Mouse (Mus musculus): ENCODE measurements around the gene Rtp4. TPM values are rescaled to one million over a fixed set of nuclear protein-coding genes. Genes with fewer than 3 reads are reported as not detected.
A peak's percentile ranks its signal among the peaks of the same experiment; 100 is the strongest.

Gene Rtp4
- polyA plus RNA-seq, 2 experiments = 3.4 to 3.9 TPM

DNA sequence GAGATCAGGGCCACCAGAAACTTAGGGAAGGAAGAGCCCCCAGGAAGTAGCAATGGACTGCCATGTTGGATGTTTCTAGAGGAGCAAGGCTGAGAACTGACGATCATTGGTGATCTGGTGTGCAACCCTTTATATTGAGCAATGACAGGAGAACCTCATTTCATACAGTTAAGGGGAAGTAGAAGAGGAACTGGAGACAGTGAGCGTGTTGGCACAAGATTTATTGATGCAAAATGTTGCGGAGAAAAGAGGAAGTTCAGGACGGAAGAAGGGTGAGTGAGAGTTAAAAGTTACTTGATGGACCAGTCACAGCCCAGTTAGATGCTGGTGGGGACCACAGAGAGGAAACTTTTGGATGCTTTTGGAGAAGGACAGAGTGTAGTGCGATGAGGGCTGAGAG is 37.1 kb downstream of the Rtp4 start:
- no peak for ATAC-seq (ENCODE audit: insufficient read depth)
- WGBS (ENCODE audit: insufficient replicate concordance) = 16% methylated on average over 5 of the region's 5 CpGs
- Histone ChIP-seq H3K36me3 (replicated peaks; ENCODE audit: control insufficient read depth, insufficient read depth, low read depth) (no peaks in the 10 kb centered on the region), H3K4me2 (ENCODE audit: low read depth) (no peak overlapping the region), H3K9me3 (ENCODE audit: control insufficient read depth, low read length) (no peaks in the 10 kb centered on the region), H3K27ac (no peak overlapping the region), H3K9ac (replicated peaks) (no peak overlapping the region), H3K4me1 (replicated peaks; ENCODE audit: control insufficient read depth in 2 of 2, insufficient read depth in 2 of 2, low read length in 1 of 2) (no peaks in the 10 kb centered on the region), H3K27me3 (ENCODE audit: control insufficient read depth, insufficient read depth, low read length) (no peaks in the 10 kb centered on the region), H3K4me3 (ENCODE audit: insufficient read depth in 1 of 2, low read depth in 2 of 2, low read length in 2 of 2) (no peak overlapping the region)
- peak in 1 of 3 experiments; percentile 20 for DNase-seq (ENCODE audit: low read depth in 3 of 3, low spot score in 3 of 3)
- TF ChIP-seq EP300 (IDR thresholded peaks at IDR 0.05; ENCODE audit: low read depth) (no peak), CTCF (IDR thresholded peaks at IDR 0.05; ENCODE audit: low read depth) (no peak)

DNA sequence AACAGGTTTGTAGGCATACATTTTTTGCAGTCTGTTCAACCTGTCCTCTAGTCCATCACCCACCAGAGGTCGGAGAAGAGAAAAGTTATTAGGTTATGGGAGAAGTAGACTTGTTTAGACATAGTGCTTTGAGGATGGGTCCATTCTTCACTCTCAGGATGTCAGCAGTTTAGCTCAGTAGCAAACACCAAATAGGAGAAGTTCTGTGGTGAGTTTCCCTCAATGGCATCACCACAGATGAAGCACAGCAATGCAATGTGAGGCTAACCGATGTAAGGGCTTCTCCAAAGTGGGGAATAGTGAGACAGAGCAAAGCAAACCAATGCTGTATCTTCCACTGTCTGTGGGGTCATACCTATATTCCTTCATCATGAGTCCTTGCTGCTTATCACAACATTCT is 37.6 kb downstream of the Rtp4 start:
- DNase-seq (ENCODE audit: low read depth in 3 of 3, low spot score in 3 of 3) (no peak), ATAC-seq (ENCODE audit: insufficient read depth) (no peak)
- no peak for TF ChIP-seq EP300 (IDR thresholded peaks at IDR 0.05; ENCODE audit: low read depth)
- no peak for TF ChIP-seq CTCF (IDR thresholded peaks at IDR 0.05; ENCODE audit: low read depth)
- WGBS (ENCODE audit: insufficient replicate concordance) = 40% methylated on average over 2 of the region's 2 CpGs
- no peak overlapping the region for H3K27ac ChIP-seq
- H3K4me1 ChIP-seq (replicated peaks; ENCODE audit: control insufficient read depth in 2 of 2, insufficient read depth in 2 of 2, low read length in 1 of 2) = no peaks in the 10 kb centered on the region
- H3K36me3 ChIP-seq (replicated peaks; ENCODE audit: control insufficient read depth, insufficient read depth, low read depth) = no peaks in the 10 kb centered on the region
- no peak overlapping the region for H3K9ac ChIP-seq (replicated peaks)
- H3K4me3 ChIP-seq (ENCODE audit: insufficient read depth in 1 of 2, low read depth in 2 of 2, low read length in 2 of 2) = no peak overlapping the region
- H3K27me3 ChIP-seq (ENCODE audit: control insufficient read depth, insufficient read depth, low read length) = no peaks in the 10 kb centered on the region
- H3K9me3 ChIP-seq (ENCODE audit: control insufficient read depth, low read length) = no peaks in the 10 kb centered on the region
- no peak overlapping the region for H3K4me2 ChIP-seq (ENCODE audit: low read depth)

GRCm38 (mm10) chr16:23568369-23568958 is 48.4 kb downstream of the Rtp4 start:
- Histone ChIP-seq H3K4me2 (ENCODE audit: low read depth) (no peak overlapping the region), H3K27me3 (ENCODE audit: control insufficient read depth, insufficient read depth, low read length) (no peaks in the 10 kb centered on the region), H3K4me3 (ENCODE audit: insufficient read depth in 1 of 2, low read depth in 2 of 2, low read length in 2 of 2) (no peak overlapping the region), H3K27ac (no peak overlapping the region), H3K36me3 (replicated peaks; ENCODE audit: control insufficient read depth, insufficient read depth, low read depth) (no peaks in the 10 kb centered on the region), H3K9ac (replicated peaks) (no peak overlapping the region), H3K4me1 (replicated peaks; ENCODE audit: control insufficient read depth in 2 of 2, insufficient read depth in 2 of 2, low read length in 1 of 2) (no peaks in the 10 kb centered on the region), H3K9me3 (ENCODE audit: control insufficient read depth, low read length) (no peaks in the 10 kb centered on the region)
- TF ChIP-seq EP300 (IDR thresholded peaks at IDR 0.05; ENCODE audit: low read depth) (no peak), CTCF (IDR thresholded peaks at IDR 0.05; ENCODE audit: low read depth) (no peak)
- no peak for DNase-seq (ENCODE audit: low read depth in 3 of 3, low spot score in 3 of 3)
- ATAC-seq (ENCODE audit: insufficient read depth) = no peak
- WGBS (ENCODE audit: insufficient replicate concordance) = 47% methylated on average over 4 of the region's 4 CpGs

- no peak for DNase-seq (ENCODE audit: low read depth in 3 of 3, low spot score in 3 of 3)
- ATAC-seq (ENCODE audit: insufficient read depth) = no peak
- no peak overlapping the region for H3K9ac ChIP-seq (replicated peaks)
- H3K4me2 ChIP-seq (ENCODE audit: low read depth) = no peak overlapping the region
- H3K4me1 ChIP-seq (replicated peaks; ENCODE audit: control insufficient read depth in 2 of 2, insufficient read depth in 2 of 2, low read length in 1 of 2) = no peaks in the 10 kb centered on the region
- H3K36me3 ChIP-seq (replicated peaks; ENCODE audit: control insufficient read depth, insufficient read depth, low read depth) = no peaks in the 10 kb centered on the region
- H3K27me3 ChIP-seq (ENCODE audit: control insufficient read depth, insufficient read depth, low read length) = no peaks in the 10 kb centered on the region
- H3K4me3 ChIP-seq (ENCODE audit: insufficient read depth in 1 of 2, low read depth in 2 of 2, low read length in 2 of 2) = no peak overlapping the region
- no peak overlapping the region for H3K27ac ChIP-seq
- H3K9me3 ChIP-seq (ENCODE audit: control insufficient read depth, low read length) = no peaks in the 10 kb centered on the region
- TF ChIP-seq CTCF (IDR thresholded peaks at IDR 0.05; ENCODE audit: low read depth) = no peak
- no peak for TF ChIP-seq EP300 (IDR thresholded peaks at IDR 0.05; ENCODE audit: low read depth)
- WGBS (ENCODE audit: insufficient replicate concordance) = 66% methylated on average over 2 of the region's 2 CpGs
Measured at GRCm38 (mm10) chr16:23574561-23574960, 54.5 kb downstream of the Rtp4 start.

- ATAC-seq (ENCODE audit: insufficient read depth) (no peak), DNase-seq (ENCODE audit: low read depth in 3 of 3, low spot score in 3 of 3) (no peak)
- H3K36me3 ChIP-seq (replicated peaks; ENCODE audit: control insufficient read depth, insufficient read depth, low read depth) = no peaks in the 10 kb centered on the region
- no peak overlapping the region for H3K4me3 ChIP-seq (ENCODE audit: insufficient read depth in 1 of 2, low read depth in 2 of 2, low read length in 2 of 2)
- H3K27me3 ChIP-seq (ENCODE audit: control insufficient read depth, insufficient read depth, low read length) = no peaks in the 10 kb centered on the region
- no peak for TF ChIP-seq CTCF (IDR thresholded peaks at IDR 0.05; ENCODE audit: low read depth)
- TF ChIP-seq EP300 (IDR thresholded peaks at IDR 0.05; ENCODE audit: low read depth) = no peak
- WGBS (ENCODE audit: insufficient replicate concordance) = 43% methylated on average over 5 of the region's 5 CpGs
- no peak overlapping the region for H3K4me2 ChIP-seq (ENCODE audit: low read depth)
- H3K27ac ChIP-seq = no peak overlapping the region
- H3K9me3 ChIP-seq (ENCODE audit: control insufficient read depth, low read length) = no peaks in the 10 kb centered on the region
- no peaks in the 10 kb centered on the region for H3K4me1 ChIP-seq (replicated peaks; ENCODE audit: control insufficient read depth in 2 of 2, insufficient read depth in 2 of 2, low read length in 1 of 2)
- no peak overlapping the region for H3K9ac ChIP-seq (replicated peaks)
Measured at GRCm38 (mm10) chr16:23591119-23592105, 71.3 kb downstream of the Rtp4 start.

Measured in liver, embryonic 14.5 days (tissue).